Mouse (Mus musculus) erythroblast, embryonic 14.5 days (primary cell): ENCODE results near the gene Fam111a.

Experiments used
- GATA1 ChIP-seq: IDR thresholded peaks from 2 replicates; pipeline ENCODE4 v1.6.1; 2012; ENCODE audit warnings: low read length, inconsistent platforms, mixed read lengths
- TAL1 ChIP-seq: IDR thresholded peaks from 3 replicates; pipeline ENCODE4 v1.6.1; 2012; ENCODE audit warnings: low read length, inconsistent platforms, mixed read lengths

DNA sequence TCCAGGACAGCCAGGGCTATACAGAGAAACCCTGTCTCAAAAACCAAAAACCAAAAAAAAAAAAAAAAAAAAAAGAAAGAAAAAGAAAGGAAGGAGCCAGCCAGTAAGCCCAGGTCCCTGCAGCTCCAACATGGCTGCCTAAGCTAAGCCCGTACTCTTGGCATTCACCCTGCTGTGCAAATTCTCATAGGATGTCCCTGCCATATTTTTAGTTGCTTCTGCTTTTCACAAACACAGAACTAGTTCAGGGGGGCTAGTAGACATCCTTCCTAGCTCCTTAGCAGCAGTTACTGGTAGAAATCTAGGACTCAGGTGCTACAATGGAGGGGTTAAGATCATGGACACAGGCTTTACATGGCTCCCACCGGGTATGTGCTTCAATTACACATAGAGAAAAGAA lies 30.0 kb downstream of the Fam111a start:
- TF ChIP-seq GATA1 = no peak
- TF ChIP-seq TAL1 = no peak
